Mouse (Mus musculus) MEL (cell line): Measurements from ENCODE around the gene Rps25. TPM values are rescaled to one million over a fixed set of nuclear protein-coding genes. Genes with fewer than 3 reads are reported as not detected.
A peak's percentile ranks its signal among the peaks of the same experiment; 100 is the strongest.
"Not testable (repeated sequence)": the region's sequence is repeated elsewhere in the genome, so short reads cannot be mapped to it uniquely, and the experiment has no call there.

Source experiments
- DNase-seq: peaks from one replicate; pipeline ENCODE4 v3.0.0; 2011; ENCODE audit warnings: low read depth, low spot score
- H3K27ac ChIP-seq: 2 replicates; pipeline ENCODE4 v1.5.1; 2012; ENCODE audit warnings: low read depth, mild to moderate bottlenecking, control low read depth, low read length, moderate library complexity; ENCODE audit not compliant: control insufficient read depth
- H3K27me3 ChIP-seq, 2 experiments: fragments of 150-350 bp in 1 of 2; sonication (generic) in 1 of 2; 2 replicates each; pipeline ENCODE4 v1.6.1; 2012; ENCODE audit warnings: low read length in 2 of 2, mild to moderate bottlenecking in 2 of 2, improper control_type of control experiment in 1 of 2, moderate library complexity in 1 of 2; ENCODE audit not compliant: insufficient read depth in 2 of 2, control insufficient read depth in 1 of 2
- H3K36me3 ChIP-seq, 2 experiments: 2 replicates each; pipeline ENCODE4 v1.6.1; 2012 to 2014; ENCODE audit warnings: low read length in 2 of 2, improper control_type of control experiment in 1 of 2, inconsistent platforms in 1 of 2, mild to moderate bottlenecking in 1 of 2; ENCODE audit not compliant: insufficient read depth in 2 of 2, control insufficient read depth in 1 of 2
- H3K4me1 ChIP-seq, 2 experiments: fragments of 150-350 bp in 1 of 2; sonication (generic) in 1 of 2; 2 replicates each; pipeline ENCODE4 v1.6.1; 2012; ENCODE audit warnings: low read length in 2 of 2, improper control_type of control experiment in 1 of 2, mild to moderate bottlenecking in 1 of 2; ENCODE audit not compliant: insufficient read depth in 2 of 2, control insufficient read depth in 1 of 2
- H3K4me3 ChIP-seq, 2 experiments: fragments of 150-350 bp in 1 of 2; sonication (generic) in 1 of 2; 2 replicates each; pipeline ENCODE4 v1.5.1; 2012; ENCODE audit warnings: low read depth in 2 of 2, low read length in 2 of 2, mild to moderate bottlenecking in 2 of 2, moderate library complexity in 2 of 2, control low read depth in 1 of 2, improper control_type of control experiment in 1 of 2; ENCODE audit not compliant: control insufficient read depth in 1 of 2, insufficient read depth in 1 of 2
- H3K79me2 ChIP-seq: 2 replicates; pipeline ENCODE4 v1.6.1; 2012; ENCODE audit warnings: mild to moderate bottlenecking, low read length, moderate library complexity; ENCODE audit not compliant: control insufficient read depth, poor library complexity, insufficient read depth
- H3K9ac ChIP-seq: 2 replicates; pipeline ENCODE4 v1.6.1; 2012; ENCODE audit warnings: low read depth, mild to moderate bottlenecking, control low read depth, low read length, moderate library complexity; ENCODE audit not compliant: control insufficient read depth, poor library complexity, severe bottlenecking
- H3K9me3 ChIP-seq: fragments of 150-350 bp; sonication (generic); replicated peaks from 2 replicates; pipeline ENCODE4 v1.6.1; 2012; ENCODE audit warnings: mild to moderate bottlenecking, low read length, improper control_type of control experiment, moderate library complexity; ENCODE audit not compliant: insufficient read depth
- CHD1 ChIP-seq: IDR thresholded peaks from 2 replicates; pipeline ENCODE4 v1.6.1; 2012; ENCODE audit warnings: low read depth, mild to moderate bottlenecking, inconsistent platforms, low read length, improper control_type of control experiment
- CHD2 ChIP-seq: IDR thresholded peaks from 2 replicates; pipeline ENCODE4 v1.6.1; 2011; ENCODE audit warnings: low read length, improper control_type of control experiment
- CTCF ChIP-seq, 3 experiments: IDR thresholded peaks in 2 of 3; conservative IDR thresholded peaks in 1 of 3; 2 replicates each; pipeline ENCODE4 v1.5.1; 2011 to 2012; ENCODE audit warnings: low read length in 3 of 3, low read depth in 2 of 3, mild to moderate bottlenecking in 2 of 3, improper control_type of control experiment in 1 of 3, inconsistent platforms in 1 of 3, mixed read lengths in 1 of 3, moderate library complexity in 1 of 3; ENCODE audit not compliant: control insufficient read depth in 1 of 3, insufficient read depth in 1 of 3, poor library complexity in 1 of 3, severe bottlenecking in 1 of 3
- ETS1 ChIP-seq: IDR thresholded peaks from 2 replicates; pipeline ENCODE4 v1.6.1; 2012; ENCODE audit warnings: low read depth, mild to moderate bottlenecking, inconsistent platforms, low read length, improper control_type of control experiment, moderate library complexity
- GABPA ChIP-seq: IDR thresholded peaks from 2 replicates; pipeline ENCODE4 v1.6.1; 2012; ENCODE audit warnings: low read depth, mild to moderate bottlenecking, inconsistent platforms, low read length, improper control_type of control experiment, moderate library complexity
- HCFC1 ChIP-seq: IDR thresholded peaks from 2 replicates; pipeline ENCODE4 v1.6.1; 2012; ENCODE audit warnings: low read depth, mild to moderate bottlenecking, inconsistent platforms, low read length, improper control_type of control experiment, moderate library complexity
- MAX ChIP-seq: IDR thresholded peaks from 2 replicates; pipeline ENCODE4 v1.6.1; 2011; ENCODE audit warnings: low read length, improper control_type of control experiment
- MAZ ChIP-seq: IDR thresholded peaks from 2 replicates; pipeline ENCODE4 v1.6.1; 2012; ENCODE audit warnings: low read depth, mild to moderate bottlenecking, inconsistent platforms, low read length, improper control_type of control experiment
- MYC ChIP-seq: IDR thresholded peaks from 2 replicates; pipeline ENCODE4 v1.6.1; 2011; ENCODE audit warnings: low read depth, mild to moderate bottlenecking, low read length, improper control_type of control experiment, moderate library complexity
- NELFE ChIP-seq: IDR thresholded peaks from 2 replicates; pipeline ENCODE4 v1.6.1; 2011; ENCODE audit warnings: low read depth, low read length, improper control_type of control experiment
- NRF1 ChIP-seq: IDR thresholded peaks from 2 replicates; pipeline ENCODE4 v1.6.1; 2014; ENCODE audit warnings: low read depth, mild to moderate bottlenecking, inconsistent platforms, low read length, improper control_type of control experiment, moderate library complexity; ENCODE audit not compliant: poor library complexity, insufficient read depth, severe bottlenecking
- POLR2A ChIP-seq, 2 experiments: IDR thresholded peaks; 2 replicates each; pipeline ENCODE4 v1.6.1; 2011 to 2012; ENCODE audit warnings: low read length in 2 of 2, mild to moderate bottlenecking in 2 of 2, control low read depth in 1 of 2, improper control_type of control experiment in 1 of 2, low read depth in 1 of 2, moderate library complexity in 1 of 2; ENCODE audit not compliant: control insufficient read depth in 1 of 2, insufficient read depth in 1 of 2, poor library complexity in 1 of 2
- RAD21 ChIP-seq: IDR thresholded peaks from 2 replicates; pipeline ENCODE4 v1.6.1; 2011; ENCODE audit warnings: mild to moderate bottlenecking, low read depth, low read length, improper control_type of control experiment
- RCOR1 ChIP-seq: IDR thresholded peaks from 2 replicates; pipeline ENCODE4 v1.6.1; 2012; ENCODE audit warnings: low read depth, mild to moderate bottlenecking, inconsistent platforms, low read length, improper control_type of control experiment
- SMC3 ChIP-seq: IDR thresholded peaks from 2 replicates; pipeline ENCODE4 v1.6.1; 2011; ENCODE audit warnings: low read depth, low read length, improper control_type of control experiment
- TCF12 ChIP-seq: IDR thresholded peaks from 2 replicates; pipeline ENCODE4 v1.6.1; 2014; ENCODE audit warnings: low read depth, mild to moderate bottlenecking, inconsistent platforms, low read length, improper control_type of control experiment, moderate library complexity
- UBTF ChIP-seq: IDR thresholded peaks from 2 replicates; pipeline ENCODE4 v1.6.1; 2012; ENCODE audit warnings: low read depth, mild to moderate bottlenecking, inconsistent platforms, low read length, improper control_type of control experiment, moderate library complexity, borderline replicate concordance; ENCODE audit not compliant: insufficient read depth
- USF2 ChIP-seq, 2 experiments: IDR thresholded peaks; 2 replicates each; pipeline ENCODE4 v1.6.1; 2011 to 2012; ENCODE audit warnings: improper control_type of control experiment in 2 of 2, low read length in 2 of 2, borderline replicate concordance in 1 of 2, inconsistent platforms in 1 of 2, low read depth in 1 of 2, mild to moderate bottlenecking in 1 of 2; ENCODE audit not compliant: insufficient read depth in 1 of 2
- ZKSCAN1 ChIP-seq: IDR thresholded peaks from 2 replicates; pipeline ENCODE4 v1.6.1; 2012; ENCODE audit warnings: low read depth, mild to moderate bottlenecking, inconsistent platforms, low read length, improper control_type of control experiment, moderate library complexity
- ZMIZ1 ChIP-seq: IDR thresholded peaks from 2 replicates; pipeline ENCODE4 v1.6.1; 2012; ENCODE audit warnings: low read depth, mild to moderate bottlenecking, inconsistent platforms, low read length, improper control_type of control experiment, moderate library complexity
- ZNF384 ChIP-seq: IDR thresholded peaks from 2 replicates; pipeline ENCODE4 v1.6.1; 2012; ENCODE audit warnings: low read depth, mild to moderate bottlenecking, inconsistent platforms, low read length, improper control_type of control experiment
- polyA plus RNA-seq, 2 experiments: library from polyadenylated mRNA; stranded (reverse) in 1 of 2; unstranded in 1 of 2; fragments of >175 nt in 1 of 2; fragments of >200 nt in 1 of 2; gene quantifications; 2 replicates each; pipeline versions ENCODE4 v1.2.1 to v1.2.4; 2012; ENCODE audit warnings: low replicate concordance in 2 of 2, low read depth in 1 of 2; ENCODE audit not compliant: insufficient read length in 2 of 2, insufficient read depth in 1 of 2, missing spikeins in 1 of 2
- total RNA-seq: library from RNA; depleted of rRNA; stranded (reverse); fragments of 300-350 nt; gene quantifications from 2 replicates; pipeline ENCODE4 v1.2.3, GENCODE M21; 2012

The Rps25 gene
- total and polyA plus RNA-seq, 3 experiments = 2,743 to 3,114 TPM; not detected in 1

- TF ChIP-seq UBTF = no peak
- peak; percentile 59 to 95 for TF ChIP-seq POLR2A (IDR thresholded peaks at IDR 0.05; ENCODE audit: control insufficient read depth in 1 of 2, insufficient read depth in 1 of 2, low read depth in 1 of 2, low read length in 2 of 2, poor library complexity in 1 of 2)
- TF ChIP-seq NRF1 = peak; percentile 94
- no peak for TF ChIP-seq CHD2
- no peak for TF ChIP-seq SMC3
- TF ChIP-seq GABPA = no peak
- no peak for TF ChIP-seq CHD1
- peak; percentile 94 for TF ChIP-seq MAX
- no peak for TF ChIP-seq ZNF384
- peak; percentile 83 for TF ChIP-seq NELFE
- peak; percentile 70; the same call in 1 of the 2 replicates for TF ChIP-seq ETS1
- TF ChIP-seq RAD21 = no peak
- TF ChIP-seq RCOR1 = no peak
- peak; percentile 91 for TF ChIP-seq HCFC1
- no peak for TF ChIP-seq ZKSCAN1
- peak; percentile 83; the same call in 1 of the 2 replicates for TF ChIP-seq ZMIZ1
- TF ChIP-seq USF2 (IDR thresholded peaks at IDR 0.05; ENCODE audit: borderline replicate concordance in 1 of 2, insufficient read depth in 1 of 2, low read depth in 1 of 2, low read length in 2 of 2) = peak; percentile 98 to 99
- peak; percentile 93 for TF ChIP-seq MAZ
- peak; percentile 35; the same call in 1 of the 2 replicates for TF ChIP-seq TCF12
- TF ChIP-seq CTCF (IDR thresholded peaks at IDR 0.05 in 2 of 3, conservative IDR thresholded peaks at IDR 0.05 in 1 of 3; ENCODE audit: control insufficient read depth in 1 of 3, insufficient read depth in 1 of 3, low read depth in 2 of 3, low read length in 3 of 3, poor library complexity in 1 of 3, severe bottlenecking in 1 of 3) = no peak
- TF ChIP-seq, all 39 proteins: peak for 19
Measured at GRCm38 (mm10) chr9:44361190-44361917, 45.6 kb upstream of the Rps25 start, which contains the start of gene Vps11 (continued).

- H3K9ac ChIP-seq = peak overlapping the region; percentile 51
- peak overlapping the region; percentile 86 for H3K27ac ChIP-seq
- H3K36me3 ChIP-seq = not testable (repeated sequence)
Measured at GRCm38 (mm10) chr9:44361931-44362330, 45.0 kb upstream of the Rps25 start.

More at GRCm38 (mm10) chr9:44361931-44362330, 45.0 kb upstream of the Rps25 start:
- Histone ChIP-seq H3K4me3 (peak overlapping the region; percentile 11 to 37; a peak in 2 of 4 replicates), H3K79me2 (peaks cover 12% of the 10 kb centered on the region)
- H3K27me3 ChIP-seq, DNase-seq, H3K4me1 ChIP-seq, H3K9me3 ChIP-seq: not testable (repeated sequence)
- TF ChIP-seq SMC3 (0 out of 2 replicates have a peak, but pooled peaks have one; percentile 2), MYC (0 out of 2 replicates have a peak, but pooled peaks have one; percentile 5)
